Mouse (Mus musculus): ENCODE data around the gene Armh1.

Armh1 gene

DNA sequence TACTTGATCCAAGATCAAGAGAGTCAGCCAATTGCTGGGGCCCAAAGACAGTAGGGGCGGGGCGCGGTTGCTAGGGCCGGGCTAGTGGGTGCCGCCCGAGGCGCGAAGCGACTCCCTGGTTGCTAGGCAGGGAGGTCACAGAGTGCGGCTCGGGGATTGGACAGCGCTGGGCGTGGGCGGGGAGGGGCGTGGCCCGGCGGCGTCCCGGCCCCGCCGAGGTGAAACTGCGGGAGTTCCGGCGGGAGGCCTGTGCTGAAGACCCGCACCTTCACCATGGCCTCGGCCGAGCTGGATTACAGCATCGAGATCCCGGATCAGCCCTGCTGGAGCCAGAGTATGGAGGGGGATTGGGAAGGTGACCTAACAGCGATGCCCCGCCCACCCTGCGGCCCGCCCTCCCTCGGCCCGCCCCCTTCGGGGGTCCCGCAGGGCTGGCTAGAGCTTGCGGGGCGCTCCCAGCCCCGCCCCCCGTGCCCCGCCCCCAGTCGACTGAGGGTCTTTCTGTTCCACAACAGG lies at the start of gene Armh1, which contains the start of gene Tmem53:
TSS of gene Armh1 (minus strand) at position 325 of the 516 bp plus-strand sequence.
TSS of gene Tmem53 (plus strand) at position 151 of the 516 bp plus-strand sequence.
- peak; percentile 88 for DNase-seq (ENCODE audit: low spot score in 2 of 2)

DNA sequence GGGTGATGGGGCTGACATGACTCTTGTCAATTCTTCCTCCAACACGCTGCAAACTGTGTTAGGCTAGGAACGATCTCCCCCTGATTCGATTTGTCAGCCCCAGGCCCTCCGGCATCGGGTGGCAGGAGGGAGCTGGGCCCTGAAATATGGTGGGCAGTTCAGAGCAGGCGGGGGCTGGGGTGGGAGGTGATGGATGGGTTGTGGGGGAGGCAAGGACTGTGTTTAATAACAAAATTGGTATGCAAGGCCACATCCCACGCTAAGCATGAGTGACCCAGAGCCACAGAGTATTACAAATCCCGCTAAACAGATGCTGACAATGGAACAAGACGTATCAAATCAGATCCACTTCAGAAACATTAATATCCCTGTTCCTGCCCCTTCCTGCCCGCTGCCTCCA lies 48.0 kb upstream of the Armh1 start:
- no peak for DNase-seq (ENCODE audit: low spot score in 2 of 2)

DNA sequence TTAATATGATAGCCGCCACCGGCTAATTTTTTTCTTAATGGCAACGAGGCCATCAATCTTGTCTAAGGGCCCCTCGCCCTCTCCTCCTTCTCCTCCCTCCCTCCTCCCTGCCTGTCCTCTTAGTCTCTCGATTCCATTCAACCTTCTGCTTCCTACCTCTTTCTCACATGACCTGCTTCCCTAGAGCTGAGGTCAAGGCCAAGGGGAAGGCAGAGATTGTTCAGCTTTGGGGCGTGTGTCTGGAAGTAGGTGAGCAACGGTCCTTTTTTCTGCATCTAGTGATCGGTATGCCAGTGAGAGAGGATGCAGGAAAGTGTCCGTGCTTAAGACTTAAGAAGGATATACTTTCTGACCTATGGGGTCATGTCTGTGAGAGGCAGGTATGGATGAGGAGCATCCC lies 45.9 kb upstream of the Armh1 start:
- no peak for DNase-seq (ENCODE audit: low spot score in 2 of 2)

GRCm38 (mm10) chr4:117296849-117297593 lies 45.1 kb upstream of the Armh1 start:
- no peak for DNase-seq (ENCODE audit: low spot score in 2 of 2)

DNA sequence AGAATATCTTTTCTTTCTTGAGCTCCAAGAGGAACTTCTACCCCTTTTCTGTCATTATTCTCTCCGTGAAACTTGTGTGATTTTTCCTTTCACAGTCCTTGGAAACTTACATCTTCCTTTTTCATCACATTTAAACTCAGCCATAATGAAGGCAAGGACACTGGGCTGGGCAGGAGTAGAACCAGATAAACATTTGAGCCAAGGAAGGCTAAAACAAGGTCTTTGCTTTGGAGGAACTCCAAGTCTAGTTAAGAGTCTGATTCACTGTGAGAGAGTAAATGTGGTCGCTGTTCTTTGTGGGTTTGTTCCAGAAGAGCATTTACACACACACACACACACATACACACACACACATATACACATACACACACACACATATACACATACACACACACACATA lies 39.8 kb upstream of the Armh1 start:
- no peak for DNase-seq (ENCODE audit: low spot score in 2 of 2)

GRCm38 (mm10) chr4:117288927-117289801 lies 37.2 kb upstream of the Armh1 start:
- DNase-seq (ENCODE audit: low spot score in 2 of 2): peak; percentile 67 to 74

GRCm38 (mm10) chr4:117288277-117288926 lies 36.5 kb upstream of the Armh1 start:
- DNase-seq (ENCODE audit: low spot score in 2 of 2): no peak

- no peak for DNase-seq (ENCODE audit: low spot score in 2 of 2)
Observed at GRCm38 (mm10) chr4:117284363-117284762, 32.4 kb upstream of the Armh1 start.

DNA sequence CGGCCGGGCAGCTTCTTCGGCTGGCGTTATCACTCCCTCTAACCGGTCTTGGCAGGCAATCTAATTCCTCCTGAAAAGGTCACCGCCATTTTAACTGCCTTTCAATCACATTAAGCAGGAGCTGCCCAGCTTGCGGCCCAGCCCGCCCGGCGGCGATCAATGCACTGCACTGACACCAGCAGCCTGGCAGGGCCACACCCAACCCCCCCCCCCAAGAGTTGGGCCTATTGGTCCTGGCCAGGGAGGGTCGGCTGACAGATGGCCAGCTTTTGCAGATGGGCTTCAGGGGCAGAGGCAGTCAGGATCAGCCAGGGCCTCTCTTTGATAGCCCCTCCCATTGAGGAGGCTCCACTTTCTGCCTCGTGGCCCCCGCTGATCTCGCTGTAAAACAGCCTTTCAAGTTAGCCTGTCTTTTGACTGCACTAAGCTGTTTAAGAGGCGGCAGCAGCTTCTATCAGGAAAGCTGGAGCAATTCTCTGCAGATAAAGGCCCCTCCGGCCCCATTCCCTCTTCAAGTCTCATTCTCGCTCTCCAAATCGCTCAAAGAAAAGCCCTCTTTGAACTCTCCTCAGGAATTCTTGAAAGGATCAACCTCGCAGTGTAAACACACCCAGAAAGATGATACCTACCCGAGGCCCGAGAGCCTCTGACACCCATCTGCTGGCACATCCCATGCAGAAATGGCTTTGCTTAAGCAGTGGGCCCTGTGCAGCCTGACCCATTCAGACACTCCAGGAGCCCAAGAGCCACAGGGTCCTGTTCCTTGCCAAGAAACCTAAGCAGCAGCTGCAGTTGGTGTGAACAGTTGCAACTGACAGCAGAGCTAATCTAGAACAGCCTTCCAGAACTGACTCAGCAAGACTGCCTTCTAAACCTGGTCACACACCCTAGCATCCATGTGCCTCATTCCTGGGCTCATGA lies 31.6 kb upstream of the Armh1 start:
- no peak for DNase-seq (ENCODE audit: low spot score in 2 of 2)

- DNase-seq (ENCODE audit: low spot score in 2 of 2): no peak
Observed at GRCm38 (mm10) chr4:117281090-117281845, 29.3 kb upstream of the Armh1 start.

DNA sequence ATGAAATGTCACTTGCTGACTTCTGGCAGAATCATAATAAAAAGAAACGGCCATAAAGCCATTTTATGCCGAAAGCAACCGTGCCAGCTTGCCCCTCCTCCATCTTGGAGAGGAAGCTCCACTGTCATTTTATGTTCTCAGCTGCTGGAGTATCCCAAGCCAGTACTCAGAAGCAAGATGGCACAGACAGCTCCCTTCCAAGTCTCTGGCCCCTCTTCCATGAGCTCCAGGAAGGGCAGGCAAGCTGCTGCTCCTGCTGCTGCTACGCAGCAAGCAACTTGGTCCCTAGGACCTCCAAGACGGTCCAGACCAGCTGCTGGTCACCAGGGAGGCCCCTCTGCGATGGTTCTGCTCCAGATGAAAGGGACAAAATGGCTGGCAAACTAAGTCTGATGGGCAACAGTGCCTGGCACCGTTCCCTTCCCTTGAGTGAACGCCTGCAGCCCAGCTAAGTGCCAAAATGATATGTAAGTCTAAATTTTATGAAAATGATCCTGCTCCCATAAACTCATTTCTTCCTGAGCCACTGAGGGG lies 28.5 kb upstream of the Armh1 start:
- no peak for DNase-seq (ENCODE audit: low spot score in 2 of 2)

GRCm38 (mm10) chr4:117279253-117279642 lies 27.3 kb upstream of the Armh1 start:
- DNase-seq (ENCODE audit: low spot score in 2 of 2): no peak

- no peak for DNase-seq (ENCODE audit: low spot score in 2 of 2)
Observed at GRCm38 (mm10) chr4:117278381-117279252, 26.7 kb upstream of the Armh1 start.

DNA sequence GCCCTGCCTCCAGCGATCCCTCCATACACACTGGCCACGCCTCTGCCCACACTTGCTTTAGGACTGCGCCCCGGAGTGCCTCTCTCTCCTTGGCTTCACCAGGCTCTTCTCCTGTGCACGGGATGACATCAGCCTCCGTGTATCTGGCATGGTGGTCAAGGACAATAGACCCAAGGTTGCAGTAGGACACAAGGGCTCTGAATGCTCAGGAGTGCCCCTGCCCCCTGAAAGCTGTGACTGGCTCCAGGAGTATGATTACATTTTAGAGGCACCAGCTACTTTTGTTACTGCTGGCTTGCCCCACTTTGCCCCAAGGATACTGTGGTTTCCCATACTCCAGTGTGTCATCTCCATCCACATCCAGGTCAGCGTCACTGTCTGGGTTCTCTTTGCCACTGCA lies 25.8 kb upstream of the Armh1 start:
- DNase-seq (ENCODE audit: low spot score in 2 of 2): no peak

- no peak for DNase-seq (ENCODE audit: low spot score in 2 of 2)
Observed at GRCm38 (mm10) chr4:117277021-117277420, 25.1 kb upstream of the Armh1 start.

- no peak for DNase-seq (ENCODE audit: low spot score in 2 of 2)
Observed at GRCm38 (mm10) chr4:117276281-117276711, 24.4 kb upstream of the Armh1 start.

- DNase-seq (ENCODE audit: low spot score in 2 of 2): no peak
Observed at GRCm38 (mm10) chr4:117274720-117275119, 22.8 kb upstream of the Armh1 start.

- no peak for DNase-seq (ENCODE audit: low spot score in 2 of 2)
Observed at GRCm38 (mm10) chr4:117272459-117272858, 20.5 kb upstream of the Armh1 start.

DNA sequence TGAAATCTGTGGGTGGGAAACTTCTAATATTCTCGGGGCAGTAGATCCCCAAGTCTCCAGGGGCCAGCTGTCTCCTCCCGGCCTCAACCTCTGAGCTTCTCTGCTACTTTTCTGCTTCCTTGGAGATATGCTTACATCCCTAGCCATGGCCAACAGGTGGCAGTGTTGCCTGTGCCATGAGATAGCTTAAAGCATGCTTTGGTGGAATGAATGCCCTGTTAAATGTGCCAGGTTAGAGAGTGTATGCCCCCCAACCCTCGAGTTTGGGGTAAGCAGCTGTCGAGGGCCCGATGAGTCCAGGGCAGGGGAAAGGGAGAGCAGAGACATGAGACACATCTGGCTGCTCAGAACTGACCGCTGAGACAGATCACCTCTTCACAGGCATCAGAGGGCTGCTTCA lies 18.4 kb upstream of the Armh1 start:
- peak; percentile 25 to 64 for DNase-seq (ENCODE audit: low spot score in 2 of 2)
